Mouse (Mus musculus) kidney, postnatal 0 days (tissue): ENCODE measurements at regions not wholly inside any gene's neighbourhood (a gene's known extent, or its start where the extent isn't known, plus 50 kb on each side); places are given as distances from the start of the nearest gene placed in this dataset.

Experiments used
- ATAC-seq: fragments of 200-750 bp; cut with Nextera tagmentation; replicated peaks from 2 replicates; pipeline ENCODE4 v1.8.0; 2017; ENCODE audit warnings: low read depth, moderate number of reproducible peaks, moderate TSS enrichment, moderate library complexity; ENCODE audit not compliant: low FRiP score
- DNase-seq: peaks from one replicate; pipeline ENCODE4 v3.0.0-alpha.2; 2016; ENCODE audit warnings: low spot score
- H3K27ac ChIP-seq: fragments of 300-500 bp; sonication (generic); 2 replicates; pipeline ENCODE4 v1.5.1; 2014; ENCODE audit warnings: mild to moderate bottlenecking
- H3K27me3 ChIP-seq: fragments of 300-500 bp; sonication (generic); 2 replicates; pipeline ENCODE4 v1.6.1; 2014; ENCODE audit warnings: low read length, mixed read lengths; ENCODE audit not compliant: insufficient read depth
- H3K36me3 ChIP-seq: fragments of 300-500 bp; sonication (generic); 2 replicates; pipeline ENCODE4 v1.6.1; 2014; ENCODE audit warnings: low read length, mixed read lengths; ENCODE audit not compliant: insufficient read depth
- H3K4me1 ChIP-seq: fragments of 300-500 bp; sonication (generic); replicated peaks from 2 replicates; pipeline ENCODE4 v1.6.1; 2014; ENCODE audit warnings: antibody characterized with exemption, low read length, mixed read lengths; ENCODE audit not compliant: insufficient read depth
- H3K4me2 ChIP-seq: fragments of 300-500 bp; sonication (generic); 2 replicates; pipeline ENCODE4 v1.6.1; 2014; ENCODE audit warnings: mild to moderate bottlenecking, low read length, moderate library complexity, mixed read lengths
- H3K4me3 ChIP-seq: fragments of 300-500 bp; sonication (generic); replicated peaks from 2 replicates; pipeline ENCODE4 v1.5.1; 2014; ENCODE audit warnings: low read depth, low read length
- H3K9ac ChIP-seq: fragments of 300-500 bp; sonication (generic); 2 replicates; pipeline ENCODE4 v1.6.1; 2014; ENCODE audit warnings: low read depth, low read length
- H3K9me3 ChIP-seq: fragments of 300-500 bp; sonication (generic); replicated peaks from 2 replicates; pipeline ENCODE4 v1.6.1; 2016; ENCODE audit warnings: low read length, inconsistent platforms, mixed read lengths
- CTCF ChIP-seq: IDR thresholded peaks from 2 replicates; pipeline ENCODE4 v1.5.1; 2016; ENCODE audit warnings: antibody characterized with exemption, low read depth, mild to moderate bottlenecking, moderate library complexity
- WGBS: fragments of 180-500 bp; shearing (Covaris S2); extraction: QIAGEN DNeasy Blood & Tissue Kit; methylation state at CpG from one replicate; pipeline ENCODE4 v1.1.7; 2014; 5-methylcytosine and 5-hydroxymethylcytosine counted together

- no peak for TF ChIP-seq CTCF
- Histone ChIP-seq H3K9me3 (no peaks in the 10 kb centered on the region), H3K4me3 (no peak overlapping the region), H3K27ac (no peak overlapping the region), H3K9ac (no peak overlapping the region), H3K27me3 (no peaks in the 10 kb centered on the region), H3K4me1 (no peaks in the 10 kb centered on the region), H3K36me3 (no peaks in the 10 kb centered on the region), H3K4me2 (no peak overlapping the region)
- no peak for DNase-seq
- 53% methylated on average over 2 of the region's 2 CpGs for WGBS
- no peak for ATAC-seq
These were observed 332.1 kb downstream of the Btg1 start for GRCm38 (mm10) chr10:96948871-96949270.

DNA sequence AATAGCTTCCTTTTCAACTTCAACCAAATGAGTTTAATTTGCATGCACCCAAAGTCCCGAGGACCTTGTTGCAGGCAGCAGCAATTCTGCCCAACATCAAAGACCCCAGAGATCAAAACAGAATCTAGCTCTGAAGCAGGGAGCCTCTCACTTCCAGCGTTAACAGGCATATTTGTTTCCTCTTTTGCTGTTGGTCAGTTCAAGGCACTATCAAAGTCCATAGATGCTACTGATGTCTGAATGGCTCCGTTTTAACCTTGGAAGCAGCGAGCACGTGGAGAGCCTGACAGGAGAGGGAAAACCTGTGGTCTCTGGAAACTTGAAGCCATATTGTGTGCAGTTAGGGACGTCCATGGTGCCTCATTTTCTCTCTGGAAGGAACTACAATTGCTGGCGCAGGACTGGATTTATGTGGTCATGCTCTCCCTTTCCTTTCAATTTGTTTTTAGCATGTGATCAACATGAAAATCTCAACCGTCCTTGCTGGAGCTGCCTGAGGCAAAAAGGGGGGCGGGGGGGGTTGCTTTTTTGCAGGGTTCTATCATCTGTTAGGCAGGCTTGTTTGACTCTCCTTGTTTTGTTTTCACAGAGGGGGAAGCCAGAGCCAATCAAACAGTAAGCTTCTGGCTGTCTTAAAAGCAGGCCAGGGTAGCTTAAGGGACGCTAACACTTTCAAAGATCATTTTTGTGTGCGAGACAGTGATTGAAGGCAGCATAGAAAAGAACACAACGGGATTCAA, 338.4 kb downstream of the Btg1 start:
- Histone ChIP-seq H3K4me1 (no peaks in the 10 kb centered on the region), H3K4me2 (peak overlapping the region; percentile 35), H3K36me3 (no peaks in the 10 kb centered on the region), H3K4me3 (no peak overlapping the region), H3K9me3 (no peaks in the 10 kb centered on the region), H3K27me3 (no peaks in the 10 kb centered on the region), H3K27ac (no peak overlapping the region), H3K9ac (no peak overlapping the region)
- WGBS, result 28% methylated on average over 12 of the region's 12 CpGs
- ATAC-seq (no peak), DNase-seq (peak; percentile 23)
- no peak for TF ChIP-seq CTCF

DNA sequence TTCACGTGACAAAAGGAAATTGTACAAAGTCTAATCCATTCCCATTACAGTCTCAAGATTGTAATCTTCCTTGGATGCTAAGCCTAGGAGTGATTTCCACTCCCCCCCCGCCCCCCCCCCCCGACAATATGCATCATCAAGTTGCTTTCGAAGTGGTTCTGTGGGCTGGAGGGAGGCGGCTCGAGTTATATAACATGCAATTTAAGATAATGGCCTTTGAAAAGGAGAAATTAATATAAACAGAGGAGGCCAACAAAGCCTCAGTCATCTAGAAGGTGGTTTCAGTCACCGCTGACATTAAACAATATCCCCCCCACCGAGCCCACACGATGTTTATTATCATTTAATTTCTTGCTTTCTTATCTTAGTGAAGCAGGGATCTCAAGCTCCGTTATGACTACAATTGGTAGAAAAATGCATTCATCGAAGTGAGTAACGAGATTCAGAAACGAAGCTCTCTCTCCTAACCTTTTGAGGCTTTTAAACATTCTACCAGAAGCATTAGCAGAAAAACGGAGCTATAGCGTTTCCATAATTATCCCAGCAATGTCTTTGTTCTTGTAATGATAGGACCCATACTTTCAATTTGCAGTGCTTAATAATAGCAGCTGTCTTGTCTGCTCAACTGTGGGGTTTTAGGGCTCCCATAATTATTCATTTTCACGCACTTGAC, 339.1 kb downstream of the Btg1 start:
- 26% methylated on average over 16 of the region's 16 CpGs for WGBS
- Histone ChIP-seq H3K4me3 (no peak overlapping the region), H3K9me3 (no peaks in the 10 kb centered on the region), H3K9ac (0 out of 2 replicates have a peak overlapping the region, but pooled peaks have one; percentile 27), H3K27ac (no peak overlapping the region), H3K27me3 (no peaks in the 10 kb centered on the region), H3K4me1 (no peaks in the 10 kb centered on the region), H3K4me2 (peak overlapping the region; percentile 35), H3K36me3 (no peaks in the 10 kb centered on the region)
- ATAC-seq, result no peak
- no peak for TF ChIP-seq CTCF
- DNase-seq, result peak; percentile 29

DNA sequence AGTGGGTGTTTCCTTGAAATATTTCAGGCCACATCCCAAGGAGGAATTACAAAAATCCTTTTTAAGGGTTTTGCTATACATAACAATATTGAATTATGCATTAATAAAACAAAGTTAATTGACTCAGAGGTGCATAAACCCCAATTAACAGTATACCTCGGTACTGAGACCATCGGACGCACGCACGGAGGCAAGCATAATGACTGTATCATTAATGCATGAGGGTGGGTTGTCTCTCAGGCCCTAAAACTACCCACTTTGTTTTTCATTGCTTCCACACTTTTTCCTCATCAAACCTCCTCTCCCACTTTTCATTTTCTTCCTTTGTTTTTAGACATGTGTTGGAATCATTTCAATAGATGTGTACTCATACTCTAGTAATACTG, 339.6 kb downstream of the Btg1 start:
- DNase-seq, result no peak
- WGBS, result 83% methylated on average over 5 of the region's 5 CpGs
- H3K4me2 ChIP-seq, result no peak overlapping the region
- H3K36me3 ChIP-seq, result no peaks in the 10 kb centered on the region
- H3K9ac ChIP-seq, result no peak overlapping the region
- ATAC-seq, result no peak
- H3K4me3 ChIP-seq, result no peak overlapping the region
- H3K4me1 ChIP-seq, result no peaks in the 10 kb centered on the region
- TF ChIP-seq CTCF, result no peak
- no peaks in the 10 kb centered on the region for H3K9me3 ChIP-seq
- H3K27ac ChIP-seq, result no peak overlapping the region
- H3K27me3 ChIP-seq, result no peaks in the 10 kb centered on the region

DNA sequence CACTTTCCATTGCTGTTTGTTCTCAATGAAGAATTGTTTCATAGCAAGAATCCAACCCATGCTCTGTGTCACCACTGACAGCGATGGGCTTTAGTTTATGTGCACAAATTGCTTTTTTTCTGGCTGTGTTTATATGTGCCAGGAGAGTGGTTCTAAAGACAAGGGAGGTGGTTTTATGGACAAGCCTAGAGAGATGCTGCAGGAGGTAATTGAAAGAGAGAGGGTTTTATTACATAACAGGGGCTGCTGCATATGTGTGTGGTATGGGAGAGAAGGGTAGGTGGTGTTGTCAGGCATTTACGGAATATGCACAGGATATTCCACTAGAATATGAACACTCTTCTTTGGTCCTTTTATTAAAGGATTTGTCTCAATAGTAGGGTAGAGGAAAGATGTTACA, 340.2 kb downstream of the Btg1 start:
- TF ChIP-seq CTCF, result no peak
- WGBS, result 86% methylated on average over 2 of the region's 2 CpGs
- no peak overlapping the region for H3K4me2 ChIP-seq

DNA sequence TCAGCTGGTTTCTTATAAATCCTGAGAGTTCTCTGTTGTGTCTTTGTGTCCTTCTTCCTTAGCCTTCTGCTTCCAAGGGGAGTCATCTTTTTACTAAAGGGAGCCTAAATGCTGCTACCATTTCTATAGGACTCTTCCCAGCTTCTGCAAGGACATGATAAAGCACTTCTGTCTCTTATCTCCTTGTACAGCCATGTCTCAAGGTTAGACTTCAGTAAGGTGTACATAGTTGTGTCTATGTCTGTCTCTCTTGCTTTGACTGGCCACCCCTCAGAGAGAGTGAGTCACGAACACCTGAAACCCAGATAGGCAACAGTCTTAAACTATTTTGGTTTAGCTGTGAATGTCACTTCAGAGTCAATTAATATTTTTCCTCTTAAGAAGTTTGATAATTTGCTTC, 353.0 kb downstream of the Btg1 start:
- Histone ChIP-seq H3K27me3 (no peaks in the 10 kb centered on the region), H3K4me3 (no peak overlapping the region), H3K4me2 (no peak overlapping the region), H3K4me1 (no peaks in the 10 kb centered on the region), H3K9ac (no peak overlapping the region), H3K36me3 (no peaks in the 10 kb centered on the region), H3K9me3 (no peaks in the 10 kb centered on the region), H3K27ac (no peak overlapping the region)
- no peak for DNase-seq
- no peak for TF ChIP-seq CTCF
- whole genome bisulfite sequencing, result 87% methylated on average over 1 of the region's 1 CpGs
- ATAC-seq, result no peak

More for the DNA sequence above, 340.2 kb downstream of the Btg1 start:
- no peaks in the 10 kb centered on the region for H3K27me3 ChIP-seq
- no peaks in the 10 kb centered on the region for H3K4me1 ChIP-seq
- no peak overlapping the region for H3K9ac ChIP-seq
- DNase-seq, result no peak
- no peak for ATAC-seq
- H3K27ac ChIP-seq, result no peak overlapping the region
- H3K4me3 ChIP-seq, result no peak overlapping the region
- no peaks in the 10 kb centered on the region for H3K36me3 ChIP-seq
- H3K9me3 ChIP-seq, result no peaks in the 10 kb centered on the region
